Mouse (Mus musculus): ENCODE results near the gene Cfap54. TPM values are rescaled to one million over a fixed set of nuclear protein-coding genes. Genes with fewer than 3 reads are reported as not detected.

The Cfap54 gene
- polyA plus RNA-seq, 1 experiment: 0.32 TPM

- no peak overlapping the region for H3K4me3 ChIP-seq (replicated peaks)
- H3K27me3 ChIP-seq (replicated peaks): no peaks in the 10 kb centered on the region
- 0 out of 2 replicates have a peak, but pooled peaks cover 3% of the 10 kb centered on the region for H3K9me3 ChIP-seq
- H3K4me1 ChIP-seq: peaks cover 53% of the 10 kb centered on the region
- no peak for TF ChIP-seq GATA1 (IDR thresholded peaks at IDR 0.05; ENCODE audit: borderline replicate concordance, low read length)
- peaks cover 41% of the 10 kb centered on the region for H3K36me3 ChIP-seq (replicated peaks; ENCODE audit: low read length)
Measured at GRCm38 (mm10) chr10:93121262-93121860, 39.9 kb upstream of the Cfap54 start.

- peaks cover 49% of the 10 kb centered on the region for H3K36me3 ChIP-seq (replicated peaks; ENCODE audit: low read length)
- peaks cover 6% of the 10 kb centered on the region; the same call in 1 of the 2 replicates for H3K9me3 ChIP-seq
- TF ChIP-seq GATA1 (IDR thresholded peaks at IDR 0.05; ENCODE audit: borderline replicate concordance, low read length) (no peak), FLI1 (IDR thresholded peaks at IDR 0.05; ENCODE audit: low read length) (no peak)
- H3K27me3 ChIP-seq (replicated peaks): no peaks in the 10 kb centered on the region
- no peak overlapping the region for H3K4me3 ChIP-seq (replicated peaks)
- peaks cover 43% of the 10 kb centered on the region for H3K4me1 ChIP-seq
Measured at GRCm38 (mm10) chr10:93119809-93120208, 38.4 kb upstream of the Cfap54 start.

- peaks cover 7% of the 10 kb centered on the region; the same call in 1 of the 2 replicates for H3K9me3 ChIP-seq
- no peak overlapping the region for H3K4me3 ChIP-seq (replicated peaks)
- H3K27me3 ChIP-seq (replicated peaks): no peaks in the 10 kb centered on the region
- TF ChIP-seq FLI1 (IDR thresholded peaks at IDR 0.05; ENCODE audit: low read length) (no peak), GATA1 (IDR thresholded peaks at IDR 0.05; ENCODE audit: borderline replicate concordance, low read length) (no peak)
- H3K36me3 ChIP-seq (replicated peaks; ENCODE audit: low read length): peaks cover 51% of the 10 kb centered on the region
- peaks cover 15% of the 10 kb centered on the region; the same call in 1 of the 2 replicates for H3K4me1 ChIP-seq
Measured at GRCm38 (mm10) chr10:93116636-93117035, 35.2 kb upstream of the Cfap54 start.

GRCm38 (mm10) chr10:93115743-93116142, 34.3 kb upstream of the Cfap54 start:
- peaks cover 42% of the 10 kb centered on the region for H3K36me3 ChIP-seq (replicated peaks; ENCODE audit: low read length)
- H3K4me3 ChIP-seq (replicated peaks): no peak overlapping the region

GRCm38 (mm10) chr10:93114782-93115181, 33.4 kb upstream of the Cfap54 start:
- no peak for TF ChIP-seq FLI1 (IDR thresholded peaks at IDR 0.05; ENCODE audit: low read length)
- Histone ChIP-seq H3K36me3 (replicated peaks; ENCODE audit: low read length) (peaks cover 38% of the 10 kb centered on the region), H3K27me3 (replicated peaks) (no peaks in the 10 kb centered on the region), H3K4me3 (replicated peaks) (no peak overlapping the region), H3K4me1 (peaks cover 12% of the 10 kb centered on the region; the same call in 1 of the 2 replicates), H3K9me3 (peaks cover 7% of the 10 kb centered on the region; the same call in 1 of the 2 replicates)

More at GRCm38 (mm10) chr10:93115743-93116142, 34.3 kb upstream of the Cfap54 start:
- TF ChIP-seq GATA1 (IDR thresholded peaks at IDR 0.05; ENCODE audit: borderline replicate concordance, low read length) (no peak), FLI1 (IDR thresholded peaks at IDR 0.05; ENCODE audit: low read length) (no peak)
- peaks cover 7% of the 10 kb centered on the region; the same call in 1 of the 2 replicates for H3K9me3 ChIP-seq
- peaks cover 16% of the 10 kb centered on the region; the same call in 1 of the 2 replicates for H3K4me1 ChIP-seq
- H3K27me3 ChIP-seq (replicated peaks): no peaks in the 10 kb centered on the region

- Histone ChIP-seq H3K9me3 (peaks cover 6% of the 10 kb centered on the region; the same call in 1 of the 2 replicates), H3K27me3 (replicated peaks) (no peaks in the 10 kb centered on the region), H3K36me3 (replicated peaks; ENCODE audit: low read length) (peaks cover 33% of the 10 kb centered on the region), H3K4me1 (peaks cover 11% of the 10 kb centered on the region; the same call in 1 of the 2 replicates), H3K4me3 (replicated peaks) (no peak overlapping the region)
- no peak for TF ChIP-seq FLI1 (IDR thresholded peaks at IDR 0.05; ENCODE audit: low read length)
- TF ChIP-seq GATA1 (IDR thresholded peaks at IDR 0.05; ENCODE audit: borderline replicate concordance, low read length): no peak
Measured at GRCm38 (mm10) chr10:93113968-93114367, 32.5 kb upstream of the Cfap54 start.

GRCm38 (mm10) chr10:93112021-93112420, 30.6 kb upstream of the Cfap54 start:
- Histone ChIP-seq H3K9me3 (peaks cover 5% of the 10 kb centered on the region; the same call in 1 of the 2 replicates), H3K27me3 (replicated peaks) (no peaks in the 10 kb centered on the region), H3K36me3 (replicated peaks; ENCODE audit: low read length) (peaks cover 33% of the 10 kb centered on the region), H3K4me1 (peaks cover 9% of the 10 kb centered on the region; the same call in 1 of the 2 replicates), H3K4me3 (replicated peaks) (no peak overlapping the region)
- TF ChIP-seq FLI1 (IDR thresholded peaks at IDR 0.05; ENCODE audit: low read length): no peak
- TF ChIP-seq GATA1 (IDR thresholded peaks at IDR 0.05; ENCODE audit: borderline replicate concordance, low read length): no peak

GRCm38 (mm10) chr10:93111412-93111811, 30.0 kb upstream of the Cfap54 start:
- Histone ChIP-seq H3K4me3 (replicated peaks) (no peak overlapping the region), H3K4me1 (peaks cover 9% of the 10 kb centered on the region; the same call in 1 of the 2 replicates), H3K36me3 (replicated peaks; ENCODE audit: low read length) (peaks cover 31% of the 10 kb centered on the region), H3K9me3 (peaks cover 5% of the 10 kb centered on the region; the same call in 1 of the 2 replicates), H3K27me3 (replicated peaks) (no peaks in the 10 kb centered on the region)
- TF ChIP-seq GATA1 (IDR thresholded peaks at IDR 0.05; ENCODE audit: borderline replicate concordance, low read length) (no peak), FLI1 (IDR thresholded peaks at IDR 0.05; ENCODE audit: low read length) (no peak)

- Histone ChIP-seq H3K27me3 (replicated peaks) (no peaks in the 10 kb centered on the region), H3K36me3 (replicated peaks; ENCODE audit: low read length) (peaks cover 11% of the 10 kb centered on the region), H3K4me3 (replicated peaks) (no peak overlapping the region), H3K9me3 (no peaks in the 10 kb centered on the region), H3K4me1 (no peaks in the 10 kb centered on the region)
- TF ChIP-seq GATA1 (IDR thresholded peaks at IDR 0.05; ENCODE audit: borderline replicate concordance, low read length): no peak
- no peak for TF ChIP-seq FLI1 (IDR thresholded peaks at IDR 0.05; ENCODE audit: low read length)
Measured at GRCm38 (mm10) chr10:93105358-93105757, 23.9 kb upstream of the Cfap54 start.

GRCm38 (mm10) chr10:93104357-93104756, 22.9 kb upstream of the Cfap54 start:
- Histone ChIP-seq H3K4me1 (no peaks in the 10 kb centered on the region), H3K36me3 (replicated peaks; ENCODE audit: low read length) (peaks cover 5% of the 10 kb centered on the region), H3K27me3 (replicated peaks) (no peaks in the 10 kb centered on the region), H3K4me3 (replicated peaks) (no peak overlapping the region), H3K9me3 (no peaks in the 10 kb centered on the region)
- TF ChIP-seq GATA1 (IDR thresholded peaks at IDR 0.05; ENCODE audit: borderline replicate concordance, low read length) (no peak), FLI1 (IDR thresholded peaks at IDR 0.05; ENCODE audit: low read length) (no peak)

Data from megakaryocyte, embryonic 14.5 days (primary cell).